Mouse (Mus musculus): ENCODE measurements at regions not wholly inside any gene's neighbourhood (a gene's known extent, or its start where the extent isn't known, plus 50 kb on each side); places are given as distances from the start of the nearest gene placed in this dataset.

- ATAC-seq (ENCODE audit: low FRiP score, low read depth): no peak
- 98% methylated on average over 1 of the region's 1 CpGs for WGBS
- H3K4me1 ChIP-seq: no peaks in the 10 kb centered on the region
Observed at GRCm38 (mm10) chr3:50595732-50596131, 152.3 kb upstream of the Slc7a11 start.

GRCm38 (mm10) chr3:50584323-50584722 lies 140.9 kb upstream of the Slc7a11 start:
- no peak for ATAC-seq (ENCODE audit: low FRiP score, low read depth)
- H3K27me3 ChIP-seq: no peaks in the 10 kb centered on the region
- H3K9ac ChIP-seq: no peak overlapping the region
- H3K4me2 ChIP-seq (replicated peaks): no peak overlapping the region
- 95% methylated on average over 1 of the region's 1 CpGs for WGBS
- no peaks in the 10 kb centered on the region for H3K9me3 ChIP-seq
- no peaks in the 10 kb centered on the region for H3K4me1 ChIP-seq
- no peaks in the 10 kb centered on the region for H3K36me3 ChIP-seq
- H3K4me3 ChIP-seq: no peak overlapping the region
- no peak overlapping the region for H3K27ac ChIP-seq

More at GRCm38 (mm10) chr3:50595732-50596131, 152.3 kb upstream of the Slc7a11 start:
- H3K27me3 ChIP-seq: no peaks in the 10 kb centered on the region
- no peak overlapping the region for H3K4me3 ChIP-seq
- H3K27ac ChIP-seq: no peak overlapping the region
- H3K9me3 ChIP-seq: peaks cover 10% of the 10 kb centered on the region; the same call in 1 of the 2 replicates
- no peak overlapping the region for H3K4me2 ChIP-seq (replicated peaks)
- H3K9ac ChIP-seq: no peak overlapping the region
- no peaks in the 10 kb centered on the region for H3K36me3 ChIP-seq

GRCm38 (mm10) chr3:50583475-50583874 lies 140.1 kb upstream of the Slc7a11 start:
- no peak overlapping the region for H3K9ac ChIP-seq
- H3K36me3 ChIP-seq: no peaks in the 10 kb centered on the region
- no peak for ATAC-seq (ENCODE audit: low FRiP score, low read depth)
- H3K4me3 ChIP-seq: no peak overlapping the region
- no peaks in the 10 kb centered on the region for H3K9me3 ChIP-seq
- WGBS: 71% methylated on average over 6 of the region's 6 CpGs
- no peaks in the 10 kb centered on the region for H3K4me1 ChIP-seq
- H3K27ac ChIP-seq: no peak overlapping the region
- H3K4me2 ChIP-seq (replicated peaks): no peak overlapping the region
- no peaks in the 10 kb centered on the region for H3K27me3 ChIP-seq

GRCm38 (mm10) chr3:50574388-50574787 lies 131.0 kb upstream of the Slc7a11 start:
- Histone ChIP-seq H3K4me2 (replicated peaks) (no peak overlapping the region), H3K4me1 (peaks cover 4% of the 10 kb centered on the region), H3K27ac (no peak overlapping the region), H3K4me3 (no peak overlapping the region), H3K9ac (no peak overlapping the region), H3K36me3 (no peaks in the 10 kb centered on the region), H3K27me3 (no peaks in the 10 kb centered on the region), H3K9me3 (no peaks in the 10 kb centered on the region)
- ATAC-seq (ENCODE audit: low FRiP score, low read depth): no peak
- WGBS: 88% methylated on average over 9 of the region's 9 CpGs

GRCm38 (mm10) chr3:50570027-50570426 lies 126.6 kb upstream of the Slc7a11 start:
- Histone ChIP-seq H3K36me3 (no peaks in the 10 kb centered on the region), H3K27ac (no peak overlapping the region), H3K9ac (no peak overlapping the region), H3K27me3 (no peaks in the 10 kb centered on the region), H3K4me2 (replicated peaks) (no peak overlapping the region), H3K4me1 (peaks cover 9% of the 10 kb centered on the region), H3K4me3 (no peak overlapping the region), H3K9me3 (no peaks in the 10 kb centered on the region)
- ATAC-seq (ENCODE audit: low FRiP score, low read depth): no peak

GRCm38 (mm10) chr3:50569565-50569964 lies 126.2 kb upstream of the Slc7a11 start:
- H3K4me1 ChIP-seq: peaks cover 9% of the 10 kb centered on the region
- no peaks in the 10 kb centered on the region for H3K36me3 ChIP-seq
- H3K9me3 ChIP-seq: no peaks in the 10 kb centered on the region
- H3K9ac ChIP-seq: no peak overlapping the region
- H3K4me2 ChIP-seq (replicated peaks): no peak overlapping the region
- H3K27ac ChIP-seq: no peak overlapping the region
- H3K27me3 ChIP-seq: no peaks in the 10 kb centered on the region
- 74% methylated on average over 10 of the region's 10 CpGs for WGBS
- H3K4me3 ChIP-seq: no peak overlapping the region
- no peak for ATAC-seq (ENCODE audit: low FRiP score, low read depth)

- H3K27ac ChIP-seq: no peak overlapping the region
- no peak overlapping the region for H3K9ac ChIP-seq
- H3K27me3 ChIP-seq: no peaks in the 10 kb centered on the region
- peaks cover 5% of the 10 kb centered on the region; the same call in 1 of the 2 replicates for H3K4me1 ChIP-seq
- 58% methylated on average over 1 of the region's 1 CpGs for WGBS
- no peak overlapping the region for H3K4me2 ChIP-seq (replicated peaks)
- H3K36me3 ChIP-seq: no peaks in the 10 kb centered on the region
- H3K9me3 ChIP-seq: no peaks in the 10 kb centered on the region
- no peak for ATAC-seq (ENCODE audit: low FRiP score, low read depth)
- no peak overlapping the region for H3K4me3 ChIP-seq
Observed at GRCm38 (mm10) chr3:50554150-50554549, 110.7 kb upstream of the Slc7a11 start.

- H3K4me2 ChIP-seq (replicated peaks): no peak overlapping the region
- H3K36me3 ChIP-seq: no peaks in the 10 kb centered on the region
- 80% methylated on average over 4 of the region's 4 CpGs for WGBS
- ATAC-seq (ENCODE audit: low FRiP score, low read depth): no peak
- peaks cover 5% of the 10 kb centered on the region; the same call in 1 of the 2 replicates for H3K4me1 ChIP-seq
- H3K4me3 ChIP-seq: no peak overlapping the region
- no peak overlapping the region for H3K27ac ChIP-seq
- H3K9ac ChIP-seq: no peak overlapping the region
- H3K27me3 ChIP-seq: no peaks in the 10 kb centered on the region
- H3K9me3 ChIP-seq: no peaks in the 10 kb centered on the region
Observed at GRCm38 (mm10) chr3:50548568-50548967, 105.2 kb upstream of the Slc7a11 start.

- no peaks in the 10 kb centered on the region for H3K4me1 ChIP-seq
- H3K9me3 ChIP-seq: peaks cover 5% of the 10 kb centered on the region; the same call in 1 of the 2 replicates
- no peak overlapping the region for H3K4me2 ChIP-seq (replicated peaks)
- no peaks in the 10 kb centered on the region for H3K36me3 ChIP-seq
- WGBS: 19% methylated on average over 2 of the region's 2 CpGs
- H3K9ac ChIP-seq: no peak overlapping the region
- H3K27ac ChIP-seq: no peak overlapping the region
- no peak for ATAC-seq (ENCODE audit: low FRiP score, low read depth)
- no peak overlapping the region for H3K4me3 ChIP-seq
- H3K27me3 ChIP-seq: no peaks in the 10 kb centered on the region
Observed at GRCm38 (mm10) chr3:50530654-50531053, 87.2 kb upstream of the Slc7a11 start.

- no peaks in the 10 kb centered on the region for H3K9me3 ChIP-seq
- no peak for ATAC-seq (ENCODE audit: low FRiP score, low read depth)
- no peaks in the 10 kb centered on the region for H3K27me3 ChIP-seq
- no peaks in the 10 kb centered on the region for H3K4me1 ChIP-seq
- H3K4me2 ChIP-seq (replicated peaks): no peak overlapping the region
- H3K36me3 ChIP-seq: no peaks in the 10 kb centered on the region
- H3K27ac ChIP-seq: no peak overlapping the region
- H3K4me3 ChIP-seq: no peak overlapping the region
- 88% methylated on average over 1 of the region's 1 CpGs for WGBS
- no peak overlapping the region for H3K9ac ChIP-seq
Observed at GRCm38 (mm10) chr3:50524006-50524405, 80.6 kb upstream of the Slc7a11 start.

- Histone ChIP-seq H3K9ac (no peak overlapping the region), H3K4me2 (replicated peaks) (no peak overlapping the region), H3K27ac (no peak overlapping the region), H3K4me1 (no peaks in the 10 kb centered on the region), H3K9me3 (no peaks in the 10 kb centered on the region), H3K36me3 (no peaks in the 10 kb centered on the region), H3K4me3 (no peak overlapping the region), H3K27me3 (no peaks in the 10 kb centered on the region)
- no peak for ATAC-seq (ENCODE audit: low FRiP score, low read depth)
- WGBS: 91% methylated on average over 2 of the region's 2 CpGs
Observed at GRCm38 (mm10) chr3:50507211-50507610, 63.8 kb upstream of the Slc7a11 start.

Data from limb, embryonic 13.5 days (tissue).